22 mouse cellular contexts compared by ENCODE assay signal in the genomic region with DNA sequence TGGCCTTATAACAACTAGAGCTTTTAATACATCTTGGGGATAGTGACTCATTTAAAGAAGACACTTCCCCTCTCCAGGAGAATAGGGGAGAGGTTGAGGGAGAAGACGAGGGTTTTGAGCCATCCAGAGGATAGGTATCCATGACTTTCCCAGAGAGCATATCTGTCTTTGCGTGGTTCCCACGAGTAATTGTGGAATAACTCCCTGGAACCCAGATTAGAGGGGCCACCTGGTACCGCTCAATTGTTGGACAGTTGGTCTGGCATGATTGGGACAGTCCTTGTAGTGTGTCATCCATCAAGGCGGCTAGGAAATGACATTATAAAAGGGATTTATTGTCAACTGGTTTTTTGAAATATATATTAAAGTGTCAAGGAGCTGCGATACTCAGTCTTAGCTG. TPM values are rescaled to one million over a fixed set of nuclear protein-coding genes. Genes with fewer than 3 reads are reported as not detected.
A peak's percentile ranks its signal among the peaks of the same experiment; 100 is the strongest.
DNase-seq lines count a peak whose midpoint lies in the region; ATAC-seq and TF ChIP-seq lines count a peak whose summit lies in the region.
"Had no signal": no experiment of that assay in that cellular context is flagged by ENCODE, and none has a peak within 500 bp of the region (broad histone marks: within the 10 kb centered on the region; RNA-seq: fewer than 3 reads in every experiment).

No protein-coding gene starts in this region.

- WGBS in heart, embryonic 10.5 days: 71% methylated on average over 6 of the region's 6 CpGs
- WGBS in heart, embryonic 16.5 days: 63% methylated on average over 6 of the region's 6 CpGs
- WGBS in lung, postnatal 0 days: 83% methylated on average over 6 of the region's 6 CpGs

- no peaks in the 10 kb centered on the region for H3K9me3 ChIP-seq in heart, embryonic 10.5 days
- H3K9me3 ChIP-seq in heart, embryonic 16.5 days (replicated peaks; ENCODE audit: control insufficient read depth, low read length): no peaks in the 10 kb centered on the region
- no peaks in the 10 kb centered on the region for H3K9me3 ChIP-seq in lung, postnatal 0 days (ENCODE audit: low read length)
- H3K9me3 ChIP-seq: forebrain, embryonic 13.5 days; hindbrain, embryonic 12.5 days had no signal

- intact Hi-C loops in heart, postnatal 36 days (cut with DNase I): loop anchor here (2.0 to 10.0 kb wide), 4 partner anchors 78 to 399 kb away; a partner anchor contains a TSS

- H3K4me1 ChIP-seq in heart, embryonic 10.5 days: peaks cover 58% of the 10 kb centered on the region
- H3K4me1 ChIP-seq in heart, embryonic 16.5 days (ENCODE audit: control insufficient read depth, insufficient read depth, low read length): peaks cover 58% of the 10 kb centered on the region
- peaks cover 30% of the 10 kb centered on the region; the same call in 1 of the 2 replicates for H3K4me1 ChIP-seq in lung, postnatal 0 days (ENCODE audit: insufficient read depth, low read depth, low read length)

- no peak overlapping the region for H3K4me3 ChIP-seq in heart, embryonic 10.5 days
- H3K4me3 ChIP-seq in heart, embryonic 16.5 days (ENCODE audit: low read length): no peak overlapping the region
- H3K4me3 ChIP-seq in lung, postnatal 0 days (ENCODE audit: low read depth, low read length): no peak overlapping the region
- H3K4me3 ChIP-seq: forebrain, embryonic 13.5 days; hindbrain, embryonic 12.5 days; left cerebral cortex, adult 2 months had no signal

- H3K4me2 ChIP-seq in heart, embryonic 16.5 days (ENCODE audit: low read depth, low read length): no peak overlapping the region
- H3K4me2 ChIP-seq in lung, postnatal 0 days (replicated peaks; ENCODE audit: low read depth, low read length): no peak overlapping the region
- H3K4me2 ChIP-seq: forebrain, embryonic 13.5 days; hindbrain, embryonic 12.5 days had no signal

- H3K27ac ChIP-seq in heart, embryonic 10.5 days: peak overlapping the region; percentile 90; the same call in 1 of the 2 replicates
- H3K27ac ChIP-seq in heart, embryonic 16.5 days (ENCODE audit: low read length): peak overlapping the region; percentile 97
- H3K27ac ChIP-seq in lung, postnatal 0 days (ENCODE audit: low read length): peak overlapping the region; percentile 88; the same call in 1 of the 2 replicates
- H3K27ac ChIP-seq: forebrain, embryonic 13.5 days; hindbrain, embryonic 12.5 days; left cerebral cortex, adult 2 months; macrophage had no signal

- ATAC-seq in heart, embryonic 16.5 days (replicated peaks; ENCODE audit: extremely low read depth, insufficient read depth, low FRiP score): no peak
- no peak for ATAC-seq in lung, postnatal 0 days

- TF ChIP-seq EP300 in lung, postnatal 0 days (IDR thresholded peaks at IDR 0.05): no peak

- peak; percentile 51 for DNase-seq in heart, embryonic 10.5 days (ENCODE audit: low spot score)
- DNase-seq in heart, postnatal 4 days: no peak
- DNase-seq in heart, postnatal 36 days: no peak
- DNase-seq in lung, postnatal 0 days (ENCODE audit: low spot score): no peak
- DNase-seq in lung, postnatal 4 days: no peak
- no peak for DNase-seq in layer of hippocampus, adult 8-10 months (ENCODE audit: low spot score in 2 of 2)
- DNase-seq: cerebellum, adult 8-10 months; embryo, embryonic 11 days; liver; thymus, postnatal 36 days had no signal

- no peaks in the 10 kb centered on the region for H3K27me3 ChIP-seq in heart, embryonic 10.5 days (ENCODE audit: insufficient read depth, poor library complexity, severe bottlenecking)
- H3K27me3 ChIP-seq in heart, embryonic 16.5 days (ENCODE audit: control insufficient read depth, insufficient read depth, low read length): no peaks in the 10 kb centered on the region
- no peaks in the 10 kb centered on the region for H3K27me3 ChIP-seq in lung, postnatal 0 days (replicated peaks; ENCODE audit: insufficient read depth, low read length)
- H3K27me3 ChIP-seq: hindbrain, embryonic 12.5 days had no signal

- H3K9ac ChIP-seq in heart, embryonic 16.5 days (ENCODE audit: low read length): no peak overlapping the region
- H3K9ac ChIP-seq in lung, postnatal 0 days (replicated peaks; ENCODE audit: low read depth): no peak overlapping the region
- H3K9ac ChIP-seq: forebrain, embryonic 13.5 days; hindbrain, embryonic 12.5 days had no signal

- no peaks in the 10 kb centered on the region for H3K36me3 ChIP-seq in heart, embryonic 10.5 days
- no peaks in the 10 kb centered on the region for H3K36me3 ChIP-seq in heart, embryonic 16.5 days (ENCODE audit: control insufficient read depth, insufficient read depth)
- no peaks in the 10 kb centered on the region for H3K36me3 ChIP-seq in lung, postnatal 0 days (ENCODE audit: insufficient read depth, low read length)
- H3K36me3 ChIP-seq: hindbrain, embryonic 12.5 days had no signal

- no peak for TF ChIP-seq CTCF in lung, postnatal 0 days (IDR thresholded peaks at IDR 0.05)

RNA-seq across cellular contexts. Expression of a gene that starts 35.1 kb away (rescaled TPM):
- not detected in 2 replicates for polyA plus RNA-seq in heart, embryonic 10.5 days (2016; fragmentation: Nextera tagmentation; extraction: Ambion mirVana)
- not detected for total RNA-seq in heart, postnatal 4 days (2021)
- polyA plus RNA-seq in heart, embryonic 16.5 days (2015; fragmentation: Nextera tagmentation; extraction: Ambion mirVana): 0.72 TPM in 1 of 2 replicates, not detected in the other
- not detected for total RNA-seq in heart, postnatal 36 days (2021)
- polyA plus RNA-seq in lung, postnatal 0 days (2015; fragmentation: Nextera tagmentation; extraction: Ambion mirVana): 55.4 and 59.9 TPM in 2 replicates
- total RNA-seq in layer of hippocampus, adult 8-10 months (2022): 1 to 10 TPM; 1.9 to 4.9 (median 2.7) TPM
- total RNA-seq: adrenal gland, postnatal 14 days; gastrocnemius, adult 18-20 months; gastrocnemius, postnatal 36 days had no signal
- polyA plus RNA-seq: brain, embryonic 14.5 days; forebrain, embryonic 13.5 days; hindbrain, embryonic 12.5 days; liver, embryonic 16.5 days; macrophage; neural tube, embryonic 14.5 days; spleen, adult 2 months had no signal
